Mouse (Mus musculus): ENCODE results near the gene Dock1.

- TF ChIP-seq CTCF (IDR thresholded peaks at IDR 0.05; ENCODE audit: insufficient read depth, low read depth, low read length) (no peak), POLR2A (IDR thresholded peaks at IDR 0.05; ENCODE audit: insufficient read depth, low read depth, low read length) (no peak)
These were observed 202.5 kb downstream of the Dock1 start for GRCm38 (mm10) chr7:134872981-134873380.
